Mouse (Mus musculus): Measurements from ENCODE around the gene Gm14569. TPM values are rescaled to one million over a fixed set of nuclear protein-coding genes. Genes with fewer than 3 reads are reported as not detected.

Gene Gm14569
- polyA plus RNA-seq, 1 experiment from 2014 or later = not detected

GRCm38 (mm10) chrX:36393279-36393678 is 98.4 kb downstream of the Gm14569 start:
- Histone ChIP-seq H3K36me3 (ENCODE audit: control insufficient read depth, insufficient read depth, low read length) (no peaks in the 10 kb centered on the region), H3K4me3 (ENCODE audit: low read depth, low read length) (no peak overlapping the region), H3K27ac (ENCODE audit: low read depth, low read length) (no peak overlapping the region), H3K4me2 (no peak overlapping the region), H3K9me3 (ENCODE audit: control insufficient read depth, low read length) (no peaks in the 10 kb centered on the region), H3K4me1 (replicated peaks; ENCODE audit: control insufficient read depth, insufficient read depth, low read length) (no peaks in the 10 kb centered on the region), H3K9ac (ENCODE audit: low read depth, low read length) (no peak overlapping the region), H3K27me3 (replicated peaks; ENCODE audit: control insufficient read depth, insufficient read depth, low read length) (no peaks in the 10 kb centered on the region)
- no peak for ATAC-seq (replicated peaks; ENCODE audit: low FRiP score)
- DNase-seq (ENCODE audit: low spot score) = no peak
- WGBS = 38% methylated on average over 6 of the region's 6 CpGs

GRCm38 (mm10) chrX:36392672-36393071 is 99.0 kb downstream of the Gm14569 start:
- H3K36me3 ChIP-seq (ENCODE audit: control insufficient read depth, insufficient read depth, low read length) = no peaks in the 10 kb centered on the region
- 69% methylated on average over 6 of the region's 6 CpGs for WGBS
- no peak for DNase-seq (ENCODE audit: low spot score)

GRCm38 (mm10) chrX:36390503-36390902 is 101.1 kb downstream of the Gm14569 start:
- Histone ChIP-seq H3K9me3 (ENCODE audit: control insufficient read depth, low read length) (no peaks in the 10 kb centered on the region), H3K4me1 (replicated peaks; ENCODE audit: control insufficient read depth, insufficient read depth, low read length) (no peaks in the 10 kb centered on the region), H3K36me3 (ENCODE audit: control insufficient read depth, insufficient read depth, low read length) (no peaks in the 10 kb centered on the region), H3K4me2 (no peak overlapping the region), H3K27me3 (replicated peaks; ENCODE audit: control insufficient read depth, insufficient read depth, low read length) (no peaks in the 10 kb centered on the region), H3K27ac (ENCODE audit: low read depth, low read length) (no peak overlapping the region), H3K4me3 (ENCODE audit: low read depth, low read length) (no peak overlapping the region), H3K9ac (ENCODE audit: low read depth, low read length) (no peak overlapping the region)
- ATAC-seq (replicated peaks; ENCODE audit: low FRiP score) = no peak
- no peak for DNase-seq (ENCODE audit: low spot score)
- 35% methylated on average over 2 of the region's 2 CpGs for WGBS

More at GRCm38 (mm10) chrX:36392672-36393071, 99.0 kb downstream of the Gm14569 start:
- no peak for ATAC-seq (replicated peaks; ENCODE audit: low FRiP score)
- Histone ChIP-seq H3K27me3 (replicated peaks; ENCODE audit: control insufficient read depth, insufficient read depth, low read length) (no peaks in the 10 kb centered on the region), H3K9ac (ENCODE audit: low read depth, low read length) (no peak overlapping the region), H3K4me1 (replicated peaks; ENCODE audit: control insufficient read depth, insufficient read depth, low read length) (no peaks in the 10 kb centered on the region), H3K4me3 (ENCODE audit: low read depth, low read length) (no peak overlapping the region), H3K4me2 (no peak overlapping the region), H3K9me3 (ENCODE audit: control insufficient read depth, low read length) (no peaks in the 10 kb centered on the region), H3K27ac (ENCODE audit: low read depth, low read length) (no peak overlapping the region)

GRCm38 (mm10) chrX:36389971-36390370 is 101.7 kb downstream of the Gm14569 start:
- DNase-seq (ENCODE audit: low spot score) (no peak), ATAC-seq (replicated peaks; ENCODE audit: low FRiP score) (no peak)
- H3K9me3 ChIP-seq (ENCODE audit: control insufficient read depth, low read length) = no peaks in the 10 kb centered on the region
- no peaks in the 10 kb centered on the region for H3K27me3 ChIP-seq (replicated peaks; ENCODE audit: control insufficient read depth, insufficient read depth, low read length)
- no peaks in the 10 kb centered on the region for H3K4me1 ChIP-seq (replicated peaks; ENCODE audit: control insufficient read depth, insufficient read depth, low read length)
- no peaks in the 10 kb centered on the region for H3K36me3 ChIP-seq (ENCODE audit: control insufficient read depth, insufficient read depth, low read length)
- H3K9ac ChIP-seq (ENCODE audit: low read depth, low read length) = no peak overlapping the region
- no peak overlapping the region for H3K27ac ChIP-seq (ENCODE audit: low read depth, low read length)
- WGBS = 54% methylated on average over 3 of the region's 3 CpGs
- H3K4me2 ChIP-seq = no peak overlapping the region
- no peak overlapping the region for H3K4me3 ChIP-seq (ENCODE audit: low read depth, low read length)

GRCm38 (mm10) chrX:36385340-36385739 is 106.3 kb downstream of the Gm14569 start:
- no peaks in the 10 kb centered on the region for H3K27me3 ChIP-seq (replicated peaks; ENCODE audit: control insufficient read depth, insufficient read depth, low read length)
- H3K9me3 ChIP-seq (ENCODE audit: control insufficient read depth, low read length) = no peaks in the 10 kb centered on the region
- no peak overlapping the region for H3K27ac ChIP-seq (ENCODE audit: low read depth, low read length)
- H3K4me2 ChIP-seq = no peak overlapping the region
- H3K4me1 ChIP-seq (replicated peaks; ENCODE audit: control insufficient read depth, insufficient read depth, low read length) = no peaks in the 10 kb centered on the region
- DNase-seq (ENCODE audit: low spot score) (no peak), ATAC-seq (replicated peaks; ENCODE audit: low FRiP score) (no peak)
- H3K4me3 ChIP-seq (ENCODE audit: low read depth, low read length) = no peak overlapping the region
- H3K9ac ChIP-seq (ENCODE audit: low read depth, low read length) = no peak overlapping the region
- no peaks in the 10 kb centered on the region for H3K36me3 ChIP-seq (ENCODE audit: control insufficient read depth, insufficient read depth, low read length)

Small RNAs within 50 kb of the gene (microRNA-seq; reads per million reads assigned to microRNA genes)
- gene Gm44485 (ENCODE audit: borderline number of aligned reads) = not detected

Other genes starting within 250 kb of the Gm14569 start
- 0.69 and 0.90 TPM in 2 replicates for gene Lonrf3, start 163.5 kb downstream of the Gm14569 start, polyA plus RNA-seq (2014; fragmentation: Nextera tagmentation; extraction: Ambion mirVana)
- gene Gm6268, start 90.5 kb downstream of the Gm14569 start, polyA plus RNA-seq (2014; fragmentation: Nextera tagmentation; extraction: Ambion mirVana) = not detected in 2 replicates
- 150 and 158 TPM in 2 replicates for gene Pgrmc1, start 106.4 kb upstream of the Gm14569 start, polyA plus RNA-seq (2014; fragmentation: Nextera tagmentation; extraction: Ambion mirVana)
- 1.5 and 1.6 TPM in 2 replicates for gene Akap17b, start 153.6 kb upstream of the Gm14569 start, polyA plus RNA-seq (2014; fragmentation: Nextera tagmentation; extraction: Ambion mirVana)